Mouse (Mus musculus): Measurements from ENCODE around the gene Cog2. TPM values are rescaled to one million over a fixed set of nuclear protein-coding genes. Genes with fewer than 3 reads are reported as not detected.

Cog2 gene
- polyA plus RNA-seq, 1 experiment, result not detected

DNA sequence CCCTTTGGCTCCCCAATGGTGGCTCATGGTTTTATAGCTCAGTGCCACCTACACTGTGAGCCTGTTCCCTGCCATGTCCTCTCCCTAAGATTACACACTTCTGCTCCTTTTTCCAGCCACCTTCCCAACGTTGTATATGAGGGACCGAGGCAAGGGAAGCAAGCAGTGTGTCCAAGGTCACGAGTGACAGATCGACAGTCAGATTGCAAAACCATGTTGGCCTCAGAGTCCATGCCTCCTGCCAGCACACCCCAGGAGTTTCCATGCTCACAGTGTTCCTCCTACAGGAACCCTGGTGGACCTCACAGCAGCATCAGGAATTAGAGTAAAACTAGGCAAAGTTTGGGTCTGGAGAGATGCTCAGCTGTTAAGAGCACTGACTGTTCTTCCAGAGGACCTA, 68.8 kb downstream of the Cog2 start:
- H3K27ac ChIP-seq (ENCODE audit: insufficient read depth, low read depth, low read length), result no peak overlapping the region

More for the DNA sequence above, 68.8 kb downstream of the Cog2 start:
- Histone ChIP-seq H3K4me1 (ENCODE audit: control insufficient read depth, insufficient read depth, low read length) (peaks cover 17% of the 10 kb centered on the region), H3K4me3 (ENCODE audit: insufficient read depth, low read depth, low read length) (no peak overlapping the region)
- 85% methylated on average over 4 of the region's 4 CpGs for WGBS
- TF ChIP-seq POLR2A (IDR thresholded peaks at IDR 0.05; ENCODE audit: insufficient read depth, low read depth, low read length) (no peak), CTCF (IDR thresholded peaks at IDR 0.05; ENCODE audit: insufficient read depth, low read depth, low read length) (no peak)

Other genes with a start within 250 kb of the Cog2 start
- gene Pgbd5, start 81.1 kb upstream of the Cog2 start, polyA plus RNA-seq (2012; ENCODE audit: insufficient read depth, insufficient read length, low replicate concordance, missing spikeins), result not detected in 2 replicates
- not detected in 2 replicates for gene Agt, start 48.9 kb downstream of the Cog2 start, polyA plus RNA-seq (2012; ENCODE audit: insufficient read depth, insufficient read length, low replicate concordance, missing spikeins)
- not detected in 2 replicates for gene Capn9, start 55.3 kb downstream of the Cog2 start, polyA plus RNA-seq (2012; ENCODE audit: insufficient read depth, insufficient read length, low replicate concordance, missing spikeins)
- gene 2310022B05Rik, start 142.6 kb downstream of the Cog2 start, polyA plus RNA-seq (2012; ENCODE audit: insufficient read depth, insufficient read length, low replicate concordance, missing spikeins), result not detected in 2 replicates
- gene Ttc13, start 201.2 kb downstream of the Cog2 start, polyA plus RNA-seq (2012; ENCODE audit: insufficient read depth, insufficient read length, low replicate concordance, missing spikeins), result not detected in 2 replicates
- gene Arv1, start 201.4 kb downstream of the Cog2 start, polyA plus RNA-seq (2012; ENCODE audit: insufficient read depth, insufficient read length, low replicate concordance, missing spikeins), result not detected in 2 replicates
- not detected in 2 replicates for gene Fam89a, start 231.1 kb downstream of the Cog2 start, polyA plus RNA-seq (2012; ENCODE audit: insufficient read depth, insufficient read length, low replicate concordance, missing spikeins)